Mouse (Mus musculus) A20 (cell line): ENCODE data around the gene Gm7942.
"Not testable (repeated sequence)": the region's sequence is repeated elsewhere in the genome, so short reads cannot be mapped to it uniquely, and the experiment has no call there.

Experiments
- DNase-seq: peaks from one replicate; pipeline ENCODE4 v3.0.0-alpha.2; 2011; ENCODE audit warnings: low read depth, low spot score

Gene Gm7942

DNA sequence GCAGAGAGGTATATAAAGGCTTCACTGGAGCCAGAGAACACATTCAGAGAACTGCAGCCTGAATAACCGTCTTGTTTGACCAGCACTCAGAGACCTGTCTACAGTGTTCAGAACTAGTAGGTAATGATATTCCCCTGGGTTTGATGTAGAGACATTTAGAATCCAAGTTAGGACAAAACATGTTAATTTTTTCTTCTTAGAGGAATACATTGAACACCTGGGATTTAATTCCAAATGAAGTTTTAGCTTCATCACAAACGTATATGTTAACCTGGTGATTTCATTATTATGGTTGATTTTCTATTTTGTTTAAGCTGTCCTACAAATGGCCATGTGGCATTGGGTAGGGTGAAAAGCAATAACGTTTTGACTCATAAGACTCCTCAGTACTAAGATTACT is at the start of gene Gm7942:
Gene Gm7942 (plus strand): TSS at position 301 of the 400 bp plus-strand sequence.
- not testable (repeated sequence) for DNase-seq
